Mouse (Mus musculus) midbrain, embryonic 15.5 days (tissue): ENCODE results near the gene Scfd2. TPM values are rescaled to one million over a fixed set of nuclear protein-coding genes. Genes with fewer than 3 reads are reported as not detected.

Experiments
- ATAC-seq: fragments of 200-750 bp; cut with Nextera tagmentation; replicated peaks from 2 replicates; pipeline ENCODE4 v1.8.0; 2017; ENCODE audit warnings: moderate TSS enrichment
- H3K27ac ChIP-seq: fragments of 300-500 bp; sonication (generic); 2 replicates; pipeline ENCODE4 v1.5.1; 2015; ENCODE audit warnings: mild to moderate bottlenecking, inconsistent platforms
- H3K27me3 ChIP-seq: fragments of 300-500 bp; sonication (generic); replicated peaks from 2 replicates; pipeline ENCODE4 v1.6.1; 2015; ENCODE audit warnings: inconsistent platforms
- H3K36me3 ChIP-seq: fragments of 300-500 bp; sonication (generic); replicated peaks from 2 replicates; pipeline ENCODE4 v1.6.1; 2015; ENCODE audit warnings: inconsistent platforms
- H3K4me1 ChIP-seq: fragments of 300-500 bp; sonication (generic); 2 replicates; pipeline ENCODE4 v1.6.1; 2015; ENCODE audit warnings: inconsistent platforms
- H3K4me2 ChIP-seq: fragments of 300-500 bp; sonication (generic); 2 replicates; pipeline ENCODE4 v1.6.1; 2015; ENCODE audit warnings: inconsistent platforms, mild to moderate bottlenecking, moderate library complexity
- H3K4me3 ChIP-seq: fragments of 300-500 bp; sonication (generic); 2 replicates; pipeline ENCODE4 v1.5.1; 2015; ENCODE audit warnings: mild to moderate bottlenecking, inconsistent platforms
- H3K9ac ChIP-seq: fragments of 300-500 bp; sonication (generic); 2 replicates; pipeline ENCODE4 v1.6.1; 2015; ENCODE audit warnings: mild to moderate bottlenecking, inconsistent platforms
- H3K9me3 ChIP-seq: fragments of 300-500 bp; sonication (generic); 2 replicates; pipeline ENCODE4 v1.6.1; 2016; ENCODE audit warnings: inconsistent platforms
- WGBS: fragments of 180-500 bp; shearing (Covaris S2); methylation state at CpG from one replicate; pipeline ENCODE4 v1.1.7; 2015; ENCODE audit warnings: mixed read lengths; 5-methylcytosine and 5-hydroxymethylcytosine counted together
- polyA plus RNA-seq: library from polyadenylated mRNA; unstranded; fragments of >200 nt; fragmentation: Nextera tagmentation; extraction: Ambion mirVana; gene quantifications from 2 replicates; pipeline ENCODE4 v1.2.1, GENCODE M21; 2015

Gene Scfd2
- polyA plus RNA-seq: 17.3 and 20.0 TPM in 2 replicates

GRCm38 (mm10) chr5:74531630-74532280, at the start of gene Scfd2:
Gene Scfd2 (minus strand): TSS chr5:74531759.
- ATAC-seq: peak; percentile 90
- Histone ChIP-seq H3K36me3 (no peaks in the 10 kb centered on the region), H3K27ac (peak within 1 kb of the TSS; percentile 61), H3K4me1 (peaks cover 48% of the 10 kb centered on the region), H3K9ac (peak within 1 kb of the TSS; percentile 64), H3K4me3 (peak within 1 kb of the TSS; percentile 95), H3K27me3 (no peaks in the 10 kb centered on the region), H3K4me2 (peak within 1 kb of the TSS; percentile 95), H3K9me3 (no peaks in the 10 kb centered on the region)
- 7% methylated on average over 35 of the region's 35 CpGs for WGBS

- Histone ChIP-seq H3K9ac (no peak overlapping the region), H3K4me3 (no peak overlapping the region), H3K4me1 (no peaks in the 10 kb centered on the region), H3K27me3 (no peaks in the 10 kb centered on the region), H3K27ac (no peak overlapping the region), H3K36me3 (peaks cover 10% of the 10 kb centered on the region), H3K4me2 (no peak overlapping the region), H3K9me3 (no peaks in the 10 kb centered on the region)
- ATAC-seq: no peak
- 95% methylated on average over 6 of the region's 6 CpGs for WGBS
Measured at GRCm38 (mm10) chr5:74571767-74572166, 40.2 kb upstream of the Scfd2 start.

- 98% methylated on average over 1 of the region's 1 CpGs for WGBS
- H3K27me3 ChIP-seq: no peaks in the 10 kb centered on the region
- ATAC-seq: no peak
- no peak overlapping the region for H3K4me2 ChIP-seq
- no peak overlapping the region for H3K4me3 ChIP-seq
- H3K36me3 ChIP-seq: peaks cover 34% of the 10 kb centered on the region
- no peak overlapping the region for H3K9ac ChIP-seq
- no peak overlapping the region for H3K27ac ChIP-seq
- H3K9me3 ChIP-seq: no peaks in the 10 kb centered on the region
- H3K4me1 ChIP-seq: no peaks in the 10 kb centered on the region
Measured at GRCm38 (mm10) chr5:74561151-74561550, 29.6 kb upstream of the Scfd2 start.

GRCm38 (mm10) chr5:74549566-74549965, 18.0 kb upstream of the Scfd2 start:
- H3K36me3 ChIP-seq: peaks cover 21% of the 10 kb centered on the region; the same call in 1 of the 2 replicates
- H3K27ac ChIP-seq: no peak overlapping the region

GRCm38 (mm10) chr5:74545606-74546005, 14.0 kb upstream of the Scfd2 start:
- no peaks in the 10 kb centered on the region for H3K27me3 ChIP-seq
- no peak overlapping the region for H3K4me3 ChIP-seq
- no peaks in the 10 kb centered on the region for H3K9me3 ChIP-seq
- ATAC-seq: no peak
- H3K27ac ChIP-seq: no peak overlapping the region
- H3K4me2 ChIP-seq: no peak overlapping the region
- 95% methylated on average over 4 of the region's 4 CpGs for WGBS
- peaks cover 19% of the 10 kb centered on the region for H3K36me3 ChIP-seq
- H3K9ac ChIP-seq: no peak overlapping the region
- no peaks in the 10 kb centered on the region for H3K4me1 ChIP-seq

More at GRCm38 (mm10) chr5:74549566-74549965, 18.0 kb upstream of the Scfd2 start:
- Histone ChIP-seq H3K4me3 (no peak overlapping the region), H3K9ac (no peak overlapping the region), H3K27me3 (no peaks in the 10 kb centered on the region), H3K9me3 (no peaks in the 10 kb centered on the region), H3K4me2 (no peak overlapping the region), H3K4me1 (no peaks in the 10 kb centered on the region)
- 77% methylated on average over 8 of the region's 8 CpGs for WGBS
- no peak for ATAC-seq

GRCm38 (mm10) chr5:74536180-74536947, 4.8 kb upstream of the Scfd2 start:
- WGBS: 46% methylated on average over 12 of the region's 12 CpGs
- peaks cover 30% of the 10 kb centered on the region for H3K4me1 ChIP-seq
- peak overlapping the region; percentile 95; the same call in 1 of the 2 replicates for H3K27ac ChIP-seq
- H3K4me3 ChIP-seq: peak overlapping the region; percentile 95
- no peaks in the 10 kb centered on the region for H3K27me3 ChIP-seq
- H3K9me3 ChIP-seq: no peaks in the 10 kb centered on the region
- no peak for ATAC-seq
- H3K36me3 ChIP-seq: no peaks in the 10 kb centered on the region
- peak overlapping the region; percentile 55 for H3K4me2 ChIP-seq
- H3K9ac ChIP-seq: peak overlapping the region; percentile 98

- H3K9ac ChIP-seq: peak within 1 kb of the TSS; percentile 98
- peaks cover 36% of the 10 kb centered on the region for H3K4me1 ChIP-seq
- no peaks in the 10 kb centered on the region for H3K36me3 ChIP-seq
- peak within 1 kb of the TSS; percentile 95 for H3K4me3 ChIP-seq
- peak within 1 kb of the TSS; percentile 95 for H3K27ac ChIP-seq
- no peaks in the 10 kb centered on the region for H3K9me3 ChIP-seq
- peak; percentile 91 for ATAC-seq
- WGBS: under 1% methylated on average over 73 of the region's 73 CpGs
- H3K4me2 ChIP-seq: peak within 1 kb of the TSS; percentile 55
- H3K27me3 ChIP-seq: no peaks in the 10 kb centered on the region
Measured at GRCm38 (mm10) chr5:74535240-74536021, 3.9 kb upstream of the Scfd2 start, which contains the start of gene Fip1l1. Gene Fip1l1 (plus strand): TSS chr5:74535449.

GRCm38 (mm10) chr5:74530785-74531184, 774 bp downstream of the Scfd2 start:
- peak overlapping the region; percentile 64 for H3K9ac ChIP-seq
- H3K4me2 ChIP-seq: peak overlapping the region; percentile 95
- ATAC-seq: no peak
- H3K27ac ChIP-seq: no peak overlapping the region
- H3K4me3 ChIP-seq: peak overlapping the region; percentile 95
- no peaks in the 10 kb centered on the region for H3K36me3 ChIP-seq
- H3K27me3 ChIP-seq: no peaks in the 10 kb centered on the region
- WGBS: 22% methylated on average over 16 of the region's 16 CpGs
- no peaks in the 10 kb centered on the region for H3K9me3 ChIP-seq
- H3K4me1 ChIP-seq: peaks cover 42% of the 10 kb centered on the region

- no peak overlapping the region for H3K4me2 ChIP-seq
- WGBS: 84% methylated on average over 5 of the region's 5 CpGs
- no peaks in the 10 kb centered on the region for H3K27me3 ChIP-seq
- no peak overlapping the region for H3K4me3 ChIP-seq
- no peak overlapping the region for H3K9ac ChIP-seq
- peaks cover 35% of the 10 kb centered on the region for H3K4me1 ChIP-seq
- ATAC-seq: no peak
- H3K27ac ChIP-seq: no peak overlapping the region
- H3K9me3 ChIP-seq: no peaks in the 10 kb centered on the region
- H3K36me3 ChIP-seq: 0 out of 2 replicates have a peak, but pooled peaks cover 3% of the 10 kb centered on the region
Measured at GRCm38 (mm10) chr5:74527025-74527424, 4.5 kb downstream of the Scfd2 start.

- H3K27ac ChIP-seq: no peak overlapping the region
- H3K9me3 ChIP-seq: no peaks in the 10 kb centered on the region
- no peak overlapping the region for H3K4me2 ChIP-seq
- no peaks in the 10 kb centered on the region for H3K27me3 ChIP-seq
- H3K36me3 ChIP-seq: no peaks in the 10 kb centered on the region
- H3K4me3 ChIP-seq: no peak overlapping the region
- no peaks in the 10 kb centered on the region for H3K4me1 ChIP-seq
- no peak for ATAC-seq
- H3K9ac ChIP-seq: no peak overlapping the region
Measured at GRCm38 (mm10) chr5:74511686-74512085, 19.9 kb downstream of the Scfd2 start.

GRCm38 (mm10) chr5:74492705-74493104, 38.9 kb downstream of the Scfd2 start:
- Histone ChIP-seq H3K9ac (no peak overlapping the region), H3K27me3 (no peaks in the 10 kb centered on the region), H3K4me3 (no peak overlapping the region), H3K4me2 (no peak overlapping the region), H3K27ac (no peak overlapping the region), H3K9me3 (no peaks in the 10 kb centered on the region), H3K4me1 (no peaks in the 10 kb centered on the region), H3K36me3 (no peaks in the 10 kb centered on the region)
- WGBS: 88% methylated on average over 3 of the region's 3 CpGs
- no peak for ATAC-seq

- H3K4me2 ChIP-seq: no peak overlapping the region
- H3K27ac ChIP-seq: no peak overlapping the region
- H3K36me3 ChIP-seq: no peaks in the 10 kb centered on the region
- no peak overlapping the region for H3K9ac ChIP-seq
- 90% methylated on average over 4 of the region's 4 CpGs for WGBS
- H3K9me3 ChIP-seq: no peaks in the 10 kb centered on the region
- no peak overlapping the region for H3K4me3 ChIP-seq
- peaks cover 4% of the 10 kb centered on the region; the same call in 1 of the 2 replicates for H3K4me1 ChIP-seq
- H3K27me3 ChIP-seq: no peaks in the 10 kb centered on the region
- ATAC-seq: no peak
Measured at GRCm38 (mm10) chr5:74484646-74485045, 46.9 kb downstream of the Scfd2 start.
